Mouse (Mus musculus): ENCODE results near the gene Rab44.

GRCm38 (mm10) chr17:29098291-29098690 lies 15.7 kb upstream of the Rab44 start:
- TF ChIP-seq CTCF (IDR thresholded peaks at IDR 0.05; ENCODE audit: borderline replicate concordance, insufficient read depth, low read depth, low read length) (no peak), POLR2A (IDR thresholded peaks at IDR 0.05; ENCODE audit: borderline replicate concordance, insufficient read depth, low read length) (no peak)

All from cerebellum, adult 2 months (tissue).